Mouse (Mus musculus): ENCODE data around the gene Stxbp6. TPM values are rescaled to one million over a fixed set of nuclear protein-coding genes. Genes with fewer than 3 reads are reported as not detected.
A peak's percentile ranks its signal among the peaks of the same experiment; 100 is the strongest.
"Not testable (repeated sequence)": the region's sequence is repeated elsewhere in the genome, so short reads cannot be mapped to it uniquely, and the experiment has no call there.

Stxbp6 gene
- 0.87 and 1.6 TPM in 2 replicates for total RNA-seq (2017)

DNA sequence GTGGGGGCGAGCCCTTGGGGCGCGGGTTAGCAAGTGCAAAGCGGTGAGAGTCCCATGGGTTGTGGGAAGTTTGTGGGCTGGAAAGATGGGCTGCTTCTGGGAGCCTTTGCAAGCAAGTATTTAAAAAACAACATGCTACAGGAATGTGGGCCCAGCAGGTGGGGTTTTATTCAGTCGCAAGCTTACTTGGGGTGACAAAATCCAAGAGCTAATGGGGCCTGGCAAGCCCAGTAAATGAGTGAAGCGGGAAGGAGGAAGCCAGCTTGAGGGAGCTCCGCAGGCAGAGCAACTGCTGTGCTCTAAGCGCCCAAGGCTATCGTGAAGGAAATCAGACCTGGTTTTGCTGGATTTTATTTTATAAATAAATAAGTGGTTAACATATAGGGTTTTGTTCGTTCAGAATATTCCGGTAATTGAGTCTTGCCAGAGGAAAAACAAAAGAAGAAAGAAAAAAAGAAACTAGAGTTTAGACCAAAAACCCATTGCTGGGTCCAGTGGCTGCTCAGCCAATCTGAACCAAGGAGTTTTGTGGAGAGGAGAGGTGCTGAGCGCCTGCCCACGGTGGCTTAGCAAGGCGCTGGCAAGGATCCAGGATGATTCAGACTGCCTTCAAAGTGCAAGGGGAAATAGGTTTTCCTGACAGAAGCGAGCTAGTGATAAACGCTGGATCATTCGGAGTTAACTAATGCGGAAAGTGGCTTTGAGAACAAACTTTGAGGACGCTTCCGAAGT, at the start of gene Stxbp6:
Gene Stxbp6, minus strand, starts transcription at position 99 of the 732 bp plus-strand sequence.
- peak; percentile 68 for ATAC-seq (replicated peaks; ENCODE audit: low read depth, poor library complexity, severe bottlenecking)

DNA sequence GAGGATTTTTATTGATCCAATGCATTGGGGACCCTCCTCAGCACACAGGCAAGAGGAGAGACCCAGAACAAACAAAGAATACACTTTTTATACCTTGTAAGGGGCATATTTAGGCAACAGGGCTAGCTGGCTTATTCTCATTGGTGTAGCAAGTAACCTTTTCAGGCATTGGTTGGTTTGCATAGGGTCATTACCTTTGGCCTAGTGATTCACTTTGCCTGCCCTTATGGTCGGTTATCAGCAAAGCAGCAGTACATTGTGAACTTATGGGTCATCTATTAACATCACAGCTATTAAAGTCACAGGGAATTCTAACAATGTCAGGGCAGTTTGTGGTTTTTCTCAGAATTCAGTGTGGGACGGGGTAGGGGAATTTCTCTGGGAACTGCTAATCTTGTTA, 28.4 kb upstream of the Stxbp6 start:
- ATAC-seq (replicated peaks; ENCODE audit: low read depth, poor library complexity, severe bottlenecking) = not testable (repeated sequence)

DNA sequence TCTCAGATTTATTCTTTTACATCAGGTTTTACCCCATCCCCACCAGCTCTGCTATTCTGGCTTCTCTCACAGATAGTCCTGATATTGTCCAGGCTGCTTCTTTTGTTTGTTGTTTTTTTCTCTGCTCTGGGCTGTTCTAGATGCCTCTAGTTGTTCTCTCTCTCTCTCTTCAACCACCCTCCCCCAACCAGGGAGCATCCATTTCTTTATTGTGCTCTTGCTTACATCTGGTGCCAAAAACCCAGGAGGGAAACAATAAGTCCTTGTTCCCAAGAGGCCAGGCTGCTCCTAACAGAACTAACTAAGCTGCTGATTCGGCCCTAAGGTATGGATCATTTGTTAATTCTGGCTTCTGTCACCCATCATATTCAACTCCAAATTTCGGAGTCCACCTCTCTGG, 19.2 kb upstream of the Stxbp6 start:
- ATAC-seq (replicated peaks; ENCODE audit: low read depth, poor library complexity, severe bottlenecking) = no peak

DNA sequence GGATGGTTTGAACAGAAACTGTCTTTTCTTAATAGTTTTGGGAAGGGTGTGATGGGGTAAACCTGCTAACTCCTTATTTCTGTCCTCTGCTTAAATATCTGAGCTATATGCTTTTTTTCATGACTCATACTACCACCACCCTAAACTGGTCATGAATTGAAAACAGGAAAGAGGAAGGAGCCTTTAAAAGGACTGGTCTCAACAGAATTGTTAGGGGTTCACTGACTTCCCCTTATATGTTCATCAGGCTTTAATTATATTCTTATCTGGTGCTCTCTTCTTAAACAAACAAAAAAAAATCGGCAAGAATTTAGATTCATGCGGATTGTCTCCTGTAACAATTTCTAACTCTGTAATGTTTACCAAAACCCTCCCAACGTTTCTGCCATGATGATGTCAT, 17.9 kb upstream of the Stxbp6 start:
- ATAC-seq (replicated peaks; ENCODE audit: low read depth, poor library complexity, severe bottlenecking) = peak; percentile 96

DNA sequence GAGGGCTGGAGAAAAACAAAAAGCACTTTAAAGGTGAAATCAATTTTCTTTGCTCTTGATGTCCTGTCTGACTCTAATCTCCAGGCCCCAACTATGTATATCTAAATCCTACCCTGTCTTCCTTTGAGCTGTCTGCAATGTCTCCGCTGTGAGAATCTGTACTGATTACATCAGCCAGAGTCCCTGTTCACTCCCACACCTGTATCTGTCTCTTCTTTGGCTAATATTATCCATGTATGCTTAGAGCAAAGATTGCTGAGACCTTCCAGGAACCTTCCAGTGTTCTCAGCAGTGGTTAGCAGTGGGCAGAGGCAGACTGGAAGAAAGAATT, 8.6 kb upstream of the Stxbp6 start:
- no peak for ATAC-seq (replicated peaks; ENCODE audit: low read depth, poor library complexity, severe bottlenecking)

DNA sequence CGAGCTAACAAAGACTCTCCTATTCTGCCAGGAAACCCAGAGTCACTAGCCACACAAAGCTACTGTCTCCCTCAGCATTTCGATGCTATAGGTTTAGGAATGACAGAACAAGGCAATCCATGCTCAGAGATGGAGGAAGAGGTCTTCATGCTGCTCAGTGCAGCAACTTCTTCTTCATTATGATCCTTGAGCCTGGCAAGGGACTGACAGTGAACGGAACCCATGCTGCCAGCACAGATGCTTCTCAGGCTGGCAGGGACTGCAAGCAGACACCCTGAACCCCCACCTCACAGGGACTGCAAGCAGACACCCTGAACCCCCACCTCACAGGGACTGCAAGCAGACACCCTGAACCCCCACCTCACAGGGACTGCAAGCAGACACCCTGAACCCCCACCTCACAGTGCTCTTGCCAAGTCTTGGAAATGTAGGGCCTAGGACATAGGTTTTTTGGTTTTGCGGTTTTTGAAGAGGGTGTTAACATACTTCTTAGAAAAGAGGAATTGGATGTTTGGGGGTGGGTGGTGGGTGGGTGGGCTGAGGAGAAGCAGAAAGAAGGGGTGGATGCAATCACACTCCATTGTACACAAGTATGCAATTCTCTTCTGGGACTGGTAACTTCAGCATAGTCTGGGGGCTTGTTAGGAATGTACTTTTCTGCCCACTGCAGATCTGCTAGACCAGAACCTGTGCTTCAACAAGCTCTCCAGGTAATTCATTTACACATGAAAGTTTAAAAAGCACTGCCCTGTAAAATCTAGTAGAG, 8.1 kb upstream of the Stxbp6 start:
- peak; percentile 50 for ATAC-seq (replicated peaks; ENCODE audit: low read depth, poor library complexity, severe bottlenecking)

DNA sequence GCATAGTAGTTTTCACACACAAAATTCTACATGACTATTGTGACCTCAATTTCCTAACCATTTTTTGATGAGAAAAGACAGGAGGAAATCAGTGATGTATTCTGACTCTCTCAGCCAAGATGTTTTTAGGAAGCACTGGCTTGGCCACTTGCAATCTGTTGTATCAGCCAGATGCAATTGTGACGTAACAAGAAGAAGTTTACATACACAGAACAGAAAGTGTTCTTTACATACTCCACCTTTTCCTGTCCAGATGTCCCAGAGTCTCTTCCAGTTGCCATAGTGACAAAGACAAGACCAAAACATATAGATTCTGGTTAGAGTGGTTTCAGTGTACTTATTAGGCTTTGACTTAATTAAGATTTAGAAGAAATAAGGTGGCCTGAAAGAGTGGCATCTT, 7.1 kb upstream of the Stxbp6 start:
- ATAC-seq (replicated peaks; ENCODE audit: low read depth, poor library complexity, severe bottlenecking) = peak; percentile 86

DNA sequence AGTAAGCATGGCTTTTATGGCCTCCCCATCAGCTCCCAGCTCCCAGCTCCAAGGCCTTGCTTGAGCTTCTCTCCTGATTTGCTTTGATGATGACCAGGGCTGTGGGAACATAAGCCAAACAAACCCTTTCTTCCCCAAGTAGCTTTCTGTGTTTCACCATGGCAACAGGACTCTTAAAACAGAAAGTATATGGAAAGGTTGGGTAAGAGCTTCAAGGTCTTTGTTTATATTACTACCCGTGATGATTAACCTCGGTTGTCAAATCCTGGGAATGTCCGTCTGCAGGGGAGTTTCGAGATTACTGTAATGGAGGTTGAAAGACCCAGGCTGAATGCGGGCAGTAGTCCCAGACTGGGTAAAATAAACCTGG, 6.2 kb upstream of the Stxbp6 start:
- no peak for ATAC-seq (replicated peaks; ENCODE audit: low read depth, poor library complexity, severe bottlenecking)

DNA sequence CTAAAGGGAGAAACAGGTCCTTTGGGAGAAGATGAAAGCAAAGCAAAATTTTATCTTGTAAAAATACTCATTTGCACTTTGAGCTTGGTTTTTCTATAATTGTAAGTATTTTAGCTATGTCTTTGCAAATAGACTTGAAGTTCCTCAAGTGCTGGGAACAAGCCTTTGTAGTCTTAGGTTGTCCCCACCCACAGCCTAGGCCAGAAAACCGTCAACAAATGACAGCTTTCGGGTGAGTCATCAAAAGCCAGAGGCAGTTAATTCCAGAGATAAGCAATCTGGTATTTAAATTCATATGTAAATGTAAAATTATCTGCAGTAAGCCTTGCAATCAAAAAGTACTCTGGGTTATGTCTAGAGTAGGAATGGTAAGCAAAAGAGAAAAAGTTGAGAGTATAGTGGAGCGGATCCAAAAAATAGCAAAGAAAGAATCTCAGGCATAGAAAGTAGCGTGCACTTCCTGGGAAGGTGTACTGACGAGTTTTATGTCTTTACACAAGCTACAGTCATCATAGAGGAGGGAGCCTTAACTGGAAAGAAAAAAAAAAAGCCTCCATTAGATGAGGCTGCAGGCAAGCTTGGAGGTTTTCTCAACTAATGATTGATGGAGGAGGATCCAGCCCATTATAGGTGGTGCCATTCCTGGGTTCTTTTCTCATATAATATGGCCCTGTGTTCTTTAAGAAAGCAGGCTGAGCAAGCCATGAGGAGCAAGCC, 5.7 kb upstream of the Stxbp6 start:
- no peak for ATAC-seq (replicated peaks; ENCODE audit: low read depth, poor library complexity, severe bottlenecking)

DNA sequence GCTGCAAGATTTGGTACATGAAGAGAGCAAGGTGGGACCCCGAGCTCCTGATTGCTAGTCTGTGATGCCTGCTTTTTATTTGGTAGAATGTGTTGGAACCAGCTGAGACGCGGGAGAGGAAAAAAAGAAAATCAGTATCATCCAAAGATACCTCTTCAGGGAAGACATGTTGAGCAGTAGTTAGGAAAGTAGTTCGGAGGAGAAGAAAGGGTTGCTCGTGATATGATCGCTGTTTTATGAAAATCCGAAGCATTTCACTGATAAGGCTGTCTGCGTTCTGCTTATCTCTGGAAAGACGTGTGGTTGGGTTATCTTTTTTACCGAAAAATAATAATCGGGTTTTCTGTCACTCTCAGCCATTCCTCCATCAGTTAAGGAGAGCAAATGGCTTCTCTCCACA, 1.1 kb upstream of the Stxbp6 start:
- no peak for ATAC-seq (replicated peaks; ENCODE audit: low read depth, poor library complexity, severe bottlenecking)

DNA sequence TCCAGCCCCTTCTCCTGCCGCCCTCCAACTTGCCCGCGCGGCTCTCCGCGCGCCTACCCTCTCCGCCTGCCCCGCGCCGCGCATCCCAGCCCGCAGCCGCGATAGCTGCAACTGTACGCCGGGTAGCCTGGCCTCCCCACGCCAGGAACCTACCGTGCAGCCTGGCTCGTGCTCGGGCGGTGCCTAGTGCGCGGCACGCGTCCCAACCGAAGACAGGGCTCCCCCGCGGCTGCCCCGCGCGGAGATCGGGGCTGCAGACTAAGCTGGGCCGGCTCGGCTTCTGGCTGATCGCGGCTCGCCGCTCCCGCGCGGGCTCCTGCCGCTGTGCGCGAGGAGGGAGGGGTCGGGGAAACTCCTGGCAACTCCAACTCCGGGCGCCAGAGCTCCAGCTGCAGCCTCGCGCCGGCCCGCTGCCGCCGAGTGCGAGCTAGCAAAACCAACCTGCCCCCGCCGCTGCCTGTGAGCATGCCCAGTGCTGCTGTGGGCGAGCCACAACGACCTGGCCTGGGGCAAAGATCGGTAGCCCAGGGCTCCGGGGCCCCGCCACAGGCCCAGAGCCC, 387 bp downstream of the Stxbp6 start:
- peak; percentile 57 for ATAC-seq (replicated peaks; ENCODE audit: low read depth, poor library complexity, severe bottlenecking)

DNA sequence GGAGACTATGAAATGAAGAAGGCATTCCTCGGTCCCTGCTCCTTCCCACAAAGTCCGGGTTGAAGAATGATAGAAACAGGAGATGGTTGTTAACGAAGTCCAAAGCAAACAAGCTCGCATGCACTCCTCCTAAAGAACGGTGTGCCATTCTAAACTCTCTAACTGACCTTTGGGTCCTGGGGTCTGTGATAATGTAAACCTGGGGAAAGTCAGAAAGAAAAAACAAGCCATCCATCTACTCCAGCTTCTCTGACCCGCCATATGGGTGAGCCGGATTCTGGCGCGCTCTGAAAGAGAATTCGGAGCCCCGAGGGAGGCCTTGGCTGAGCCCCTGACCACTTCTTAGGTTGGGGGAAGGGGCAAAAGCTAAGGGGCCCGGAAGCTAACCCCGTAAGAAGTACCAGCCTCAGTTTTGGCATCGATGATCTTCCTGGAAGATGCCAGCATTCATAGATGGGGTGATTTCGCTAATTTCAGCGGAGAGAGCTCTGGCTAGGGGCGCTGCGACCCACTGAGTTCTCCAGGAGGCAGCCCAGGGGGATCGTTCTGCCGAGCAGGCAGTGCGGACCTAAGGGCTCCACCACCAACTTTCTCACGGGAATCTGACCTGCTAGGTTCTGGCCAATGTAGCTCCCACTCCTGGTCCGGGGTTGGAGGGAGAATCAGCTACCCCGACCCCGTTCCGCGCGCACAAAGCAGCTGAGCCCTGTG, 1.0 kb downstream of the Stxbp6 start:
- ATAC-seq (replicated peaks; ENCODE audit: low read depth, poor library complexity, severe bottlenecking) = no peak

DNA sequence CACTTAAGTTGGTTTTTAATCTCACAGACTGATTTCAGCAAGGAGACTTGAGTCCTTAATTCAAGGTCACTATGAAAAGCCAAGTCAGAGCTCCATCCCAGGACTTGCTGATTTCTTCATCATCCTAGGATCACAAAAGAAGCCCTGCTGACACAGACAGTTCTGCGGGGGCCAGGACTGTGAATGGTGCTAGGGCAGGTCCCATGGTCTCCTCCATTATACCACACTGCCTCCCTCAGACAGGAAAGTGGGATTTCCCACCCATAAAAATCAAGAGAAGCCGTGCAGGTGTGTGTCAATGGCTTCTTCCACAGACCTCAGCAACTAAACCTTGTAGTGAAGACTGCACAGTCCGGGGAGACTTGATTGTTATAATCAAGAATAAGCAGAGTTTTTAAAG, 2.3 kb downstream of the Stxbp6 start:
- no peak for ATAC-seq (replicated peaks; ENCODE audit: low read depth, poor library complexity, severe bottlenecking)

DNA sequence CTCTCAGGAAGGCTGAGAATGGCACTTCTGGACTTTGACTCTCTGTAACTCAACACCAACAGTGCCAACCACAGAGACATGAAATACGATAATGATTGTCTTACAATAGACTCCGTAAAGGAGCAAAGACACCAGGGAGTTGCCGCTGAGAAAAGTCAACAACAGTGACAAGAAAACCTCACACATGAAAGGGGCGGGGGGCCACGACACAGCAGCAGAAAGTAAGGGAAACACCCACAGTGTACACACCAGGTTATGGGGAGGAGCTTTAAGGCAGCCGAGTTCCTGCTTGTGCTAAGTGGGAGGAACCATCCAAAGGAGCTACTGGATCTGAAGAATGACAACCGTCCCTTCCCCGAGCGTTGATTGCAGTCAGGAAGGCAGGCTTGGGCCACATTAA, 4.3 kb downstream of the Stxbp6 start:
- ATAC-seq (replicated peaks; ENCODE audit: low read depth, poor library complexity, severe bottlenecking) = peak; percentile 13; the same call in 1 of the 2 replicates

DNA sequence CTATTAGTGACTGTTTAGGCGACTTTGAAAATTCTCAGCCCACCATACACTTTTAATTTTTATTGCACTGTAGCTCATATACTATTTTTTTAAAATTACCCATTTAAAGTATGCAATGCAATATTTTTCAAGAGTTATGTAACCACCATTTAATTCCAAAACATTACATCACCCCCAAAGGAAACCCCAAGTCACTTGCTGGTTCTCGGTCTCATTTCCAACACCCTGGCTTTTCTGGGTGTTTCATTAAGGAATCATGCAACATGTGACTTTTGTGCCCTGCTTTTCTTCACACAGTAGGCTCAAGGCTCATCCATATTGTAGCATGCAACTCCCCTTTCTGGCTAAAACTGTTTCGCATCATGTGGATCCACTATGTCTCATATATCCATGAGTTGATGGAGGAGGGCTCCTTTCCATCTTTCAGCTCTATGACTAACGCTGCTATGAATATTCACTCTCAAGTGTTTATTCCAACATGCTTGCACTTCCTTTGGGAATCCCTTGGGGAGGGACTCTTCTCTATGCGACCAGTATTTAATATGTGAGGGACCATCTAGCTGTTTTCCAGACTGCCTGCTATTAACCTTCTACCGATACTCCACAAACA, 6.3 kb downstream of the Stxbp6 start:
- ATAC-seq (replicated peaks; ENCODE audit: low read depth, poor library complexity, severe bottlenecking) = no peak

DNA sequence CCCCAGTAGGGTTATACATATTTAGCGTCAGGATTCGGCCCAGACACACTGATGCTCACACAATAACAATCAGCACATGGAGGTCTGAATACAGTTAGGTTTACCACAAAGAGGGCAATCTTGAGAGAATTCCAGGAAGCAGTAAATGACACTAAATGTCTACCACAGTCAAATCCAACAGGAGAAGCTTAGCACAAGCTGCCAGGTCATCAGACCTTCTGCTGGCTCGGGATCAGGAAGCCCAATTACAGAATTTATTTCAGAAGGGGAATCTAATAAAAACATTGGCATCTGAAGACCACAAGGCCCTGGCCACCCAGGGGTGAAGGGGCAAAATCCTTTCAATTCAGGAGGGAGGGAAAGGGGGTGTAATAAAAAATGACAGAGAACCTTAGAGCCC, 6.8 kb downstream of the Stxbp6 start:
- no peak for ATAC-seq (replicated peaks; ENCODE audit: low read depth, poor library complexity, severe bottlenecking)

DNA sequence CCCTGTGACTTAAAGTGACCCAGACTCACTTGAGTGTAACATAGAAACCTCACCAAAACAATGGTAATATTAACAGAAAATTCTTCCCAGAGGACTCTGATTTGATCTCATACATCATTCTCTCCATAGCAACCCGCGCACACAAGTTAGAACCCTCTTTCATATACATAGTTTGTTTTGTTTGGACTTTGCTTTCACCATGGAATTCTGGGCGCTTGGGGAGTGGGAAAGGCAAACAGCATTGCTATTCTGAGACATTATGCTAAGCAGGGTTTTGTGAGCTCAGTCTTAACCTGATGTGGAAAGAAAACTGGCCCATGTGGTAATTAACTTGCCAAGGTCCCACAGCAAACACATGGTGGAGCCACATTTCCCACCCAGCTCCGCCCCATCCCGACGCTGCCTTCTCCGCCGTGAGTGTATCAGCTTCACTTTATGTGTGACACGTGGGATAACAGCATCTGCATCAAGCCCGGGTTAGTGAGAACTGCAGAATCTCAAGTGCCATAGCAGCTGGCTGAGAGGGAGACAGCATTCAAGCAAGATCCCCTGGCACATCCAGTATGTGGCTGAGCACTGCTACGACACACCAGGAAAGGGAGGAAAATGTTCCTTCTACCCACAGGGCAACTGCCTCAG, 7.3 kb downstream of the Stxbp6 start:
- no peak for ATAC-seq (replicated peaks; ENCODE audit: low read depth, poor library complexity, severe bottlenecking)

DNA sequence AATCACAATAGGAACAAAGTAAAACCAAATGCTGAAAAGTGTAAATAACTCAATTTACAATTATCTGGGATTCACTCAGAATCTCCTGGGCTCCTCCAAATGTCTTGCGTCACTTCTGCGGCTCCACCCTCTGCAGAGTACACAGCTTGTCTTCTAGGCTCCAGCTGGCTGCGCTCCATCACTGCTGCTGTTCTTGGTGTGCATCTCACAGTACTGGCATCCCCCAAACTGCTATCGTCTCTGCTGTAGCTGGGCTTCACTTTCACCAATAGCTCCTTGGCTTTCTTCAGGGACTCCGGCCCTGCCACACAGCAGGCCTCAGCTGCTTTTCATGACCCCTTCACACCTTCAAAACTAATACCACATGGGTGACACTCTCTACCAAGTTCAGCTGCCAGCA, 10.9 kb downstream of the Stxbp6 start:
- ATAC-seq (replicated peaks; ENCODE audit: low read depth, poor library complexity, severe bottlenecking) = no peak

DNA sequence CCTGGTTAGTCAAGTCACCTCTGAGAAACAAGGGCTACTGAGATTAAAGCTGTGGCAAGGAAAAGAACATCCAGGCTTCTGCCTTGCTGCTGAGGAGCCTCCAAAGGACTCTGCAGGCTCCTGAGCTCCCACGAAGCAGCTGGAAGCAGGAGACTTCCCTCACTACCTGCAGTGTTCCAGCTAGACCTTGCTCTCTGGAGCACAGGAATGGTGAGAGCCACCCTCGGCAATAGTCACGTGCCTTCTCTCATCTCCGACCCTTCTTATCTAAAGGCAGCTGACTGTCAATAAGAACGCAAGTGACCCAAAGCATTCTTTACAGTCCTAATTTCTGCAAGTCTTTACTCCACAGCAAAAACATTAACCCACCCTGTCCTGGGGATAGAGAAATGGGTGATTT, 13.2 kb downstream of the Stxbp6 start:
- no peak for ATAC-seq (replicated peaks; ENCODE audit: low read depth, poor library complexity, severe bottlenecking)

Data from common myeloid progenitor, adult 5-6 weeks (primary cell).